Mouse (Mus musculus) adrenal gland, postnatal 10 days (tissue): ENCODE measurements around the gene Vmn2r39. TPM values are rescaled to one million over a fixed set of nuclear protein-coding genes. Genes with fewer than 3 reads are reported as not detected.
"Not testable (repeated sequence)": the region's sequence is repeated elsewhere in the genome, so short reads cannot be mapped to it uniquely, and the experiment has no call there.

Source experiments
- DNase-seq: peaks from one replicate; pipeline ENCODE4 v3.0.0; 2021; ENCODE audit warnings: mixed read lengths
- long read RNA-seq, 2 experiments: library from polyadenylated mRNA; stranded (forward); transcript quantifications; one replicate each; pipeline ENCODE4 v2.0.0; 2021
- total RNA-seq, 2 experiments: library from RNA; stranded (reverse); gene quantifications; 2 replicates each; pipeline ENCODE4 v1.2.3; 2021

The Vmn2r39 gene
- total RNA-seq: not detected
- long read RNA-seq, experiment 1: 0 reads
- long read RNA-seq, experiment 2: 0 reads

DNA sequence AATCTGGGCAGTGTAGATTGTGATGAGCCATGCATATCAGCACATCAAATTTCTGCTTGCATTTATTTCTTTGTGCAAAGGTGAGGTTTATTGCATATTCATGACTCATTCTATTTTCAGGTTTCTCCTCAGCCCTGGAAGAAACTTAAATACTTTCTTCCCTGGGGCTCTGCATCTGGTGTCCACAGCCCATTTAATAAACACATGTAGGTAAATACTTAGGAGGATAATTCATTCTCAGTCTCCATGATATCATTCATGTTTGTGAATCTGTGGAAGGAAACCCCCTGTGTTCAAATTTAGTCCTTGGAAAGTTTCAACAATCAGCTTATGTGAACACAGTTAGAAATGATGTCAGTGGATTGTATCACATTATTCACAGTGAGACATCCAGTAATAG lies at the start of gene Vmn2r39:
Gene Vmn2r39, minus strand, starts transcription at position 101 of the 400 bp plus-strand sequence.
- not testable (repeated sequence) for DNase-seq

DNA sequence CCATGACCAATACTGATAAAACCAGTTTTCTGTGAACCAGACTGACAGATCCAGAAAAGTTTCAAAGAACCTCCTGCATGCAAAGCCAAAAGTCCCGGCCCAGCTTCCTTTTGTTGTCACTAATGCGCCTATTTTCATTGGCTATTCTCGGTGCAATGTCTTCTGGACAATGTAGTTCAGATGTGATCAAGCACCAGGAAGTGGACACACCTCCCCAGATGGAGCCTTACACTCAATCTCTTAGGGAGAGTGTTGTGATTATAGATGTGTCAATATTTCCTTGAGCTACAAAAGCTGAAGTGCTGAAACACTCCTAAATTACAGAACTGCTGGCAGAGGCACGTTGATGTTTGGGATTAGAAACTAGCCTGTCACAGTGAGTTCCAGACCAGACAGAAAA lies 34.8 kb upstream of the Vmn2r39 start:
- not testable (repeated sequence) for DNase-seq

Other genes starting within 250 kb of the Vmn2r39 start
- not detected for gene Vmn2r40, start 99.4 kb downstream of the Vmn2r39 start, total RNA-seq
- not detected for gene Vmn2r38, start 67.1 kb upstream of the Vmn2r39 start, total RNA-seq
- gene Vmn2r37, start 192.9 kb upstream of the Vmn2r39 start, total RNA-seq: not detected